Mouse (Mus musculus): ENCODE measurements around the gene Mmp14. TPM values are rescaled to one million over a fixed set of nuclear protein-coding genes. Genes with fewer than 3 reads are reported as not detected.

Gene Mmp14
- polyA plus RNA-seq, 1 experiment from 2014 or later: 76.1 TPM

Other genes with a start within 250 kb of the Mmp14 start
- gene Dad1, start 177.5 kb upstream of the Mmp14 start, polyA plus RNA-seq (2016; fragmentation: Nextera tagmentation; extraction: Ambion mirVana): 243 and 271 TPM in 2 replicates
- 39.6 and 44.7 TPM in 2 replicates for gene Abhd4, start 177.4 kb upstream of the Mmp14 start, polyA plus RNA-seq (2016; fragmentation: Nextera tagmentation; extraction: Ambion mirVana)
- gene Olfr49, start 146.7 kb upstream of the Mmp14 start, polyA plus RNA-seq (2016; fragmentation: Nextera tagmentation; extraction: Ambion mirVana): not detected in 2 replicates
- gene Oxa1l, start 70.8 kb upstream of the Mmp14 start, polyA plus RNA-seq (2016; fragmentation: Nextera tagmentation; extraction: Ambion mirVana): 47.1 and 48.4 TPM in 2 replicates
- gene Slc7a7, start 13.8 kb upstream of the Mmp14 start, polyA plus RNA-seq (2016; fragmentation: Nextera tagmentation; extraction: Ambion mirVana): 5.0 and 5.5 TPM in 2 replicates
- 198 and 224 TPM in 2 replicates for gene Mrpl52, start 4.7 kb upstream of the Mmp14 start, polyA plus RNA-seq (2016; fragmentation: Nextera tagmentation; extraction: Ambion mirVana)
- gene Lrp10, start 32.5 kb downstream of the Mmp14 start, polyA plus RNA-seq (2016; fragmentation: Nextera tagmentation; extraction: Ambion mirVana): 30.9 and 32.4 TPM in 2 replicates
- 20.8 and 40.2 TPM in 2 replicates for gene Rem2, start 44.5 kb downstream of the Mmp14 start, polyA plus RNA-seq (2016; fragmentation: Nextera tagmentation; extraction: Ambion mirVana)
- 133 and 145 TPM in 2 replicates for gene Prmt5, start 85.9 kb downstream of the Mmp14 start, polyA plus RNA-seq (2016; fragmentation: Nextera tagmentation; extraction: Ambion mirVana)
- gene Haus4, start 123.0 kb downstream of the Mmp14 start, polyA plus RNA-seq (2016; fragmentation: Nextera tagmentation; extraction: Ambion mirVana): 47.5 and 55.0 TPM in 2 replicates
- gene Ajuba, start 145.9 kb downstream of the Mmp14 start, polyA plus RNA-seq (2016; fragmentation: Nextera tagmentation; extraction: Ambion mirVana): 66.2 and 81.3 TPM in 2 replicates
- 8.3 and 9.5 TPM in 2 replicates for gene 4931414P19Rik, start 174.4 kb downstream of the Mmp14 start, polyA plus RNA-seq (2016; fragmentation: Nextera tagmentation; extraction: Ambion mirVana)
- 500 and 517 TPM in 2 replicates for gene Psmb5, start 186.4 kb downstream of the Mmp14 start, polyA plus RNA-seq (2016; fragmentation: Nextera tagmentation; extraction: Ambion mirVana)
- gene Psmb11, start 189.8 kb downstream of the Mmp14 start, polyA plus RNA-seq (2016; fragmentation: Nextera tagmentation; extraction: Ambion mirVana): 0.04 and 0.16 TPM in 2 replicates
- not detected in 2 replicates for gene Gm17606, start 209.3 kb downstream of the Mmp14 start, polyA plus RNA-seq (2016; fragmentation: Nextera tagmentation; extraction: Ambion mirVana)
- 4.5 and 7.1 TPM in 2 replicates for gene Cdh24, start 209.8 kb downstream of the Mmp14 start, polyA plus RNA-seq (2016; fragmentation: Nextera tagmentation; extraction: Ambion mirVana)